Mouse (Mus musculus) sigmoid colon, adult 10 weeks (tissue): Measurements from ENCODE around the gene Cd209a. TPM values are rescaled to one million over a fixed set of nuclear protein-coding genes. Genes with fewer than 3 reads are reported as not detected.

Experiments
- polyA plus RNA-seq: library from polyadenylated mRNA; stranded (reverse); fragments of 350-450 nt; fragmentation: Illumina TruSeq; extraction: RNeasy Lipid Tissue Mini Kit (QIAGEN cat#74804); gene quantifications from one replicate; pipeline ENCODE4 v1.2.3, GENCODE M21; 2014; ENCODE audit warnings: low read depth, low replicate concordance

Cd209a gene
- 4.4 TPM for polyA plus RNA-seq

GRCm38 (mm10) chr8:3748761-3749160 is at the start of gene Cd209a:
TSS of gene Cd209a (minus strand) at chr8:3748984.

GRCm38 (mm10) chr8:3720551-3720950 is 28.2 kb downstream of the Cd209a start, which contains the start of gene Clec4g:
TSS of gene Clec4g (minus strand) at chr8:3720651.

GRCm38 (mm10) chr8:3694121-3694520 is 54.7 kb downstream of the Cd209a start, which contains the start of gene Fcer2a:
TSS of gene Fcer2a (minus strand) at chr8:3694175.

Other genes starting within 250 kb of the Cd209a start
- gene Mcoln1, start 248.5 kb downstream of the Cd209a start, polyA plus RNA-seq: 27.1 TPM
- gene Pnpla6, start 233.6 kb downstream of the Cd209a start, polyA plus RNA-seq: 17.3 TPM
- 2.2 TPM for gene C330021F23Rik, start 181.0 kb downstream of the Cd209a start, polyA plus RNA-seq
- gene Camsap3, start 161.7 kb downstream of the Cd209a start, polyA plus RNA-seq: 6.7 TPM
- gene Xab2, start 127.7 kb downstream of the Cd209a start, polyA plus RNA-seq: 0.50 TPM
- 17.8 TPM for gene Pet100, start 127.4 kb downstream of the Cd209a start, polyA plus RNA-seq
- gene Pcp2, start 123.4 kb downstream of the Cd209a start, polyA plus RNA-seq: not detected
- 69.0 TPM for gene Stxbp2, start 118.0 kb downstream of the Cd209a start, polyA plus RNA-seq
- 7.4 TPM for gene Retn, start 93.2 kb downstream of the Cd209a start, polyA plus RNA-seq
- gene Mcemp1, start 83.2 kb downstream of the Cd209a start, polyA plus RNA-seq: 0.60 TPM
- gene Fcor, start 76.6 kb downstream of the Cd209a start, polyA plus RNA-seq: not detected
- gene Trappc5, start 72.7 kb downstream of the Cd209a start, polyA plus RNA-seq: 7.8 TPM
- 5.3 TPM for gene Fcer2a, start 54.8 kb downstream of the Cd209a start, polyA plus RNA-seq
- not detected for gene Clec4g, start 28.3 kb downstream of the Cd209a start, polyA plus RNA-seq
- gene Cd209e, start 105.3 kb upstream of the Cd209a start, polyA plus RNA-seq: 0.47 TPM
- gene Cd209d, start 129.6 kb upstream of the Cd209a start, polyA plus RNA-seq: not detected
- gene Cd209b, start 177.9 kb upstream of the Cd209a start, polyA plus RNA-seq: 3.7 TPM
- gene Cd209c, start 205.8 kb upstream of the Cd209a start, polyA plus RNA-seq: 0.28 TPM